Mouse (Mus musculus) midbrain, embryonic 14.5 days (tissue): ENCODE results near the gene Rcor2. TPM values are rescaled to one million over a fixed set of nuclear protein-coding genes. Genes with fewer than 3 reads are reported as not detected.

Experiments used
- ATAC-seq: fragments of 200-750 bp; cut with Nextera tagmentation; 2 replicates; pipeline ENCODE4 v1.8.0; 2017; ENCODE audit warnings: moderate number of reproducible peaks, moderate library complexity; ENCODE audit not compliant: low FRiP score, low TSS enrichment
- DNase-seq: peaks from one replicate; pipeline ENCODE4 v3.0.0-alpha.2; 2015
- H3K27ac ChIP-seq: fragments of 300-500 bp; sonication (generic); replicated peaks from 2 replicates; pipeline ENCODE4 v1.5.1; 2014; ENCODE audit warnings: mild to moderate bottlenecking, low read depth, low read length, moderate library complexity
- H3K27me3 ChIP-seq: fragments of 300-500 bp; sonication (generic); 2 replicates; pipeline ENCODE4 v1.6.1; 2014; ENCODE audit warnings: low read length, control low read depth, mixed read lengths; ENCODE audit not compliant: control insufficient read depth, insufficient read depth
- H3K36me3 ChIP-seq: fragments of 300-500 bp; sonication (generic); 2 replicates; pipeline ENCODE4 v1.6.1; 2014; ENCODE audit warnings: low read length, control low read depth; ENCODE audit not compliant: control insufficient read depth, insufficient read depth
- H3K4me1 ChIP-seq: fragments of 300-500 bp; sonication (generic); 2 replicates; pipeline ENCODE4 v1.6.1; 2014; ENCODE audit warnings: mild to moderate bottlenecking, antibody characterized with exemption, low read length, control low read depth; ENCODE audit not compliant: control insufficient read depth, insufficient read depth
- H3K4me2 ChIP-seq: fragments of 300-500 bp; sonication (generic); 2 replicates; pipeline ENCODE4 v1.6.1; 2014; ENCODE audit warnings: mild to moderate bottlenecking, low read length, moderate library complexity
- H3K4me3 ChIP-seq: fragments of 300-500 bp; sonication (generic); replicated peaks from 2 replicates; pipeline ENCODE4 v1.5.1; 2014; ENCODE audit warnings: low read depth, low read length
- H3K9ac ChIP-seq: fragments of 300-500 bp; sonication (generic); replicated peaks from 2 replicates; pipeline ENCODE4 v1.6.1; 2014; ENCODE audit warnings: mild to moderate bottlenecking, low read length, moderate library complexity
- H3K9me3 ChIP-seq: fragments of 300-500 bp; sonication (generic); 2 replicates; pipeline ENCODE4 v1.6.1; 2016; ENCODE audit warnings: low read length, control low read depth, mixed read lengths; ENCODE audit not compliant: control insufficient read depth
- WGBS: fragments of 180-500 bp; shearing (Covaris S2); extraction: QIAGEN DNeasy Blood & Tissue Kit; methylation state at CpG from one replicate; pipeline ENCODE4 v1.1.7; 2014; 5-methylcytosine and 5-hydroxymethylcytosine counted together
- polyA plus RNA-seq: library from polyadenylated mRNA; unstranded; fragments of >200 nt; fragmentation: Nextera tagmentation; extraction: Ambion mirVana; gene quantifications from 2 replicates; pipeline ENCODE4 v1.2.1, GENCODE M21; 2014

Rcor2 gene
- polyA plus RNA-seq, 1 experiment from 2014 or later: 23.1 TPM

- no peaks in the 10 kb centered on the region for H3K27me3 ChIP-seq
- no peak overlapping the region for H3K4me2 ChIP-seq
- peaks cover 15% of the 10 kb centered on the region for H3K4me1 ChIP-seq
- ATAC-seq (no peak), DNase-seq (peak; percentile 30)
- H3K36me3 ChIP-seq: no peaks in the 10 kb centered on the region
- 85% methylated on average over 8 of the region's 8 CpGs for whole genome bisulfite sequencing
- no peak overlapping the region for H3K4me3 ChIP-seq
- H3K9me3 ChIP-seq: no peaks in the 10 kb centered on the region
- H3K27ac ChIP-seq: no peak overlapping the region
- H3K9ac ChIP-seq: no peak overlapping the region
These were observed 48.0 kb downstream of the Rcor2 start for GRCm38 (mm10) chr19:7314976-7315586.

- Histone ChIP-seq H3K27me3 (no peaks in the 10 kb centered on the region), H3K27ac (no peak overlapping the region), H3K4me1 (peaks cover 15% of the 10 kb centered on the region), H3K36me3 (no peaks in the 10 kb centered on the region), H3K4me3 (no peak overlapping the region), H3K4me2 (no peak overlapping the region), H3K9me3 (no peaks in the 10 kb centered on the region), H3K9ac (no peak overlapping the region)
- 93% methylated on average over 4 of the region's 4 CpGs for WGBS
- DNase-seq (no peak), ATAC-seq (no peak)
These were observed 48.5 kb downstream of the Rcor2 start for GRCm38 (mm10) chr19:7315587-7315984.

- Histone ChIP-seq H3K4me2 (no peak overlapping the region), H3K4me1 (peaks cover 4% of the 10 kb centered on the region; the same call in 1 of the 2 replicates), H3K9me3 (no peaks in the 10 kb centered on the region), H3K27me3 (no peaks in the 10 kb centered on the region), H3K9ac (no peak overlapping the region), H3K4me3 (no peak overlapping the region), H3K36me3 (no peaks in the 10 kb centered on the region), H3K27ac (no peak overlapping the region)
- ATAC-seq (no peak), DNase-seq (no peak)
- WGBS: 86% methylated on average over 4 of the region's 4 CpGs
These were observed 49.7 kb downstream of the Rcor2 start for GRCm38 (mm10) chr19:7316822-7317221.

- Histone ChIP-seq H3K4me1 (peaks cover 4% of the 10 kb centered on the region; the same call in 1 of the 2 replicates), H3K27me3 (no peaks in the 10 kb centered on the region), H3K4me3 (no peak overlapping the region), H3K9me3 (no peaks in the 10 kb centered on the region), H3K4me2 (no peak overlapping the region), H3K9ac (no peak overlapping the region), H3K36me3 (no peaks in the 10 kb centered on the region), H3K27ac (no peak overlapping the region)
- 93% methylated on average over 4 of the region's 4 CpGs for WGBS
- ATAC-seq: no peak
- DNase-seq: no peak
These were observed 50.6 kb downstream of the Rcor2 start for GRCm38 (mm10) chr19:7317716-7318115.

GRCm38 (mm10) chr19:7320181-7320580 lies 53.1 kb downstream of the Rcor2 start:
- no peaks in the 10 kb centered on the region for H3K36me3 ChIP-seq
- H3K9me3 ChIP-seq: no peaks in the 10 kb centered on the region
- H3K27ac ChIP-seq: no peak overlapping the region
- 72% methylated on average over 2 of the region's 2 CpGs for WGBS
- no peaks in the 10 kb centered on the region for H3K27me3 ChIP-seq
- H3K9ac ChIP-seq: no peak overlapping the region
- H3K4me2 ChIP-seq: no peak overlapping the region
- peaks cover 4% of the 10 kb centered on the region; the same call in 1 of the 2 replicates for H3K4me1 ChIP-seq
- no peak overlapping the region for H3K4me3 ChIP-seq
- DNase-seq (no peak), ATAC-seq (no peak)

GRCm38 (mm10) chr19:7321391-7321790 lies 54.3 kb downstream of the Rcor2 start:
- Histone ChIP-seq H3K4me1 (no peaks in the 10 kb centered on the region), H3K9ac (no peak overlapping the region), H3K36me3 (no peaks in the 10 kb centered on the region), H3K4me2 (no peak overlapping the region), H3K27me3 (no peaks in the 10 kb centered on the region), H3K9me3 (no peaks in the 10 kb centered on the region), H3K27ac (no peak overlapping the region), H3K4me3 (no peak overlapping the region)
- 91% methylated on average over 3 of the region's 3 CpGs for WGBS
- DNase-seq: no peak
- ATAC-seq: no peak

Other genes with a start within 250 kb of the Rcor2 start
- 1.7 and 3.0 TPM in 2 replicates for gene Fermt3, start 247.9 kb upstream of the Rcor2 start, polyA plus RNA-seq
- 180 and 217 TPM in 2 replicates for gene Stip1, start 227.4 kb upstream of the Rcor2 start, polyA plus RNA-seq
- gene Macrod1, start 210.5 kb upstream of the Rcor2 start, polyA plus RNA-seq: 3.4 and 3.9 TPM in 2 replicates
- 7.0 and 10.2 TPM in 2 replicates for gene Flrt1, start 161.6 kb upstream of the Rcor2 start, polyA plus RNA-seq
- gene Otub1, start 61.0 kb upstream of the Rcor2 start, polyA plus RNA-seq: 244 and 263 TPM in 2 replicates
- gene Cox8a, start 49.7 kb upstream of the Rcor2 start, polyA plus RNA-seq: 921 and 1,195 TPM in 2 replicates
- gene Naa40, start 26.1 kb upstream of the Rcor2 start, polyA plus RNA-seq: 68.6 and 77.8 TPM in 2 replicates
- gene Mark2, start 74.5 kb downstream of the Rcor2 start, polyA plus RNA-seq: 48.4 and 55.0 TPM in 2 replicates
- 26.9 and 48.1 TPM in 2 replicates for gene Spindoc, start 115.7 kb downstream of the Rcor2 start, polyA plus RNA-seq
- gene 2700081O15Rik, start 150.3 kb downstream of the Rcor2 start, polyA plus RNA-seq: 18.5 and 19.5 TPM in 2 replicates
- 586 and 610 TPM in 2 replicates for gene Rtn3, start 216.0 kb downstream of the Rcor2 start, polyA plus RNA-seq
- gene Atl3, start 226.7 kb downstream of the Rcor2 start, polyA plus RNA-seq: 5.9 and 6.8 TPM in 2 replicates